Mouse (Mus musculus): ENCODE data around the gene Car2. TPM values are rescaled to one million over a fixed set of nuclear protein-coding genes. Genes with fewer than 3 reads are reported as not detected.

Gene Car2
- polyA plus RNA-seq, 1 experiment from 2014 or later, result 65.5 TPM

DNA sequence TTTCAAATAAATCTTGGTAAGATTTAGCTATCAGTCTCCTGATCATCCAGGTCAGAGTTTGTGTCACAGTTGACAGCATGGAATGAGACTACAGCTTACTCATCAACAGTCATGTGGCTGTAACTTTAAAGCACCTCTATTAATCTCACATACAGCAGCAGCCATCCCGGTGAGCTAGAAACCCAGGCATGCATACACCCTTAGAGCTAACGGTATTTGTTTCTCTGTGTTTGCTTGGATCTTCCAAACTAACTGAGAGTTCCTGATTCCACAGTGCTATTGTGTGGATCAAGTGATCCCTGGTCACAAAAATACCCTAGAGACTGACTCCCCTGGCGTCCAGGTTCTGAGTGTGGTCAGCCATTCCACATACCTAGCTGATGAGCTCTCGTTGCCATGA, 24.3 kb upstream of the Car2 start:
- H3K27me3 ChIP-seq (replicated peaks; ENCODE audit: control insufficient read depth, insufficient read depth, low read length), result no peaks in the 10 kb centered on the region
- no peak overlapping the region for H3K27ac ChIP-seq (ENCODE audit: low read depth, low read length)
- peak overlapping the region; percentile 22; the same call in 1 of the 2 replicates for H3K4me3 ChIP-seq (ENCODE audit: low read length)
- H3K36me3 ChIP-seq (ENCODE audit: control insufficient read depth, insufficient read depth, low read length), result no peaks in the 10 kb centered on the region
- H3K9me3 ChIP-seq (ENCODE audit: control insufficient read depth, low read length), result no peaks in the 10 kb centered on the region
- H3K9ac ChIP-seq (ENCODE audit: low read depth, low read length), result 0 out of 2 replicates have a peak overlapping the region, but pooled peaks have one; percentile 22
- no peak for ATAC-seq
- H3K4me1 ChIP-seq (ENCODE audit: control insufficient read depth, insufficient read depth, low read depth, low read length), result peaks cover 4% of the 10 kb centered on the region
- H3K4me2 ChIP-seq (ENCODE audit: low read length), result peak overlapping the region; percentile 94
- 21% methylated on average over 4 of the region's 4 CpGs for WGBS

DNA sequence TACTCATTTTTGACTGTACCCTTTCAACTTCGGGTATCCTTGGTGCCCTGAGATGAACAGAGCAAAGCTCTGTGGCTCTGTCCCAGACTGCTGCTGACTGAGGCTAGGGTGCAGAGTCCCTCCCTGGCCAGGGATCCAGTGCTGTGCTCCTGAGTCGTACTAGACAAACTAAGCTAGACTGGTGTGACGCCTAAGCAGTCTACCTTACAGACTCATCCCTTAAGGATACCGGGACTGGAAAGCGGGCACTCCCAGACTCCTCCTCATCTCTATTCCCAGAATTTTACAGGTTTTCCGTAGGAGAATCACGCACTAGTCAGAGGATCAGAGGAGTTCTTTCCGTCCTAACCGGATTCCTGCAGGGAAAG, 23.4 kb upstream of the Car2 start:
- WGBS, result 0% methylated on average over 9 of the region's 9 CpGs
- Histone ChIP-seq H3K27ac (ENCODE audit: low read depth, low read length) (no peak overlapping the region), H3K36me3 (ENCODE audit: control insufficient read depth, insufficient read depth, low read length) (no peaks in the 10 kb centered on the region), H3K27me3 (replicated peaks; ENCODE audit: control insufficient read depth, insufficient read depth, low read length) (no peaks in the 10 kb centered on the region), H3K9me3 (ENCODE audit: control insufficient read depth, low read length) (no peaks in the 10 kb centered on the region), H3K9ac (ENCODE audit: low read depth, low read length) (peak overlapping the region; percentile 28), H3K4me3 (ENCODE audit: low read length) (peak overlapping the region; percentile 46), H3K4me2 (ENCODE audit: low read length) (peak overlapping the region; percentile 94), H3K4me1 (ENCODE audit: control insufficient read depth, insufficient read depth, low read depth, low read length) (peaks cover 4% of the 10 kb centered on the region)
- ATAC-seq, result peak; percentile 86

GRCm38 (mm10) chr3:14863022-14863711, 22.9 kb upstream of the Car2 start, which contains the start of gene Car3:
Car3 (plus strand) TSS chr3:14863512.
- no peaks in the 10 kb centered on the region for H3K9me3 ChIP-seq (ENCODE audit: control insufficient read depth, low read length)
- peak within 1 kb of the TSS; percentile 46 for H3K4me3 ChIP-seq (ENCODE audit: low read length)
- no peaks in the 10 kb centered on the region for H3K36me3 ChIP-seq (ENCODE audit: control insufficient read depth, insufficient read depth, low read length)
- H3K27me3 ChIP-seq (replicated peaks; ENCODE audit: control insufficient read depth, insufficient read depth, low read length), result no peaks in the 10 kb centered on the region
- WGBS, result 6% methylated on average over 18 of the region's 18 CpGs
- peak within 1 kb of the TSS; percentile 28 for H3K9ac ChIP-seq (ENCODE audit: low read depth, low read length)
- peak; percentile 94 for ATAC-seq
- no peak within 1 kb of the TSS for H3K27ac ChIP-seq (ENCODE audit: low read depth, low read length)
- H3K4me1 ChIP-seq (ENCODE audit: control insufficient read depth, insufficient read depth, low read depth, low read length), result peaks cover 4% of the 10 kb centered on the region
- peak within 1 kb of the TSS; percentile 94 for H3K4me2 ChIP-seq (ENCODE audit: low read length)

DNA sequence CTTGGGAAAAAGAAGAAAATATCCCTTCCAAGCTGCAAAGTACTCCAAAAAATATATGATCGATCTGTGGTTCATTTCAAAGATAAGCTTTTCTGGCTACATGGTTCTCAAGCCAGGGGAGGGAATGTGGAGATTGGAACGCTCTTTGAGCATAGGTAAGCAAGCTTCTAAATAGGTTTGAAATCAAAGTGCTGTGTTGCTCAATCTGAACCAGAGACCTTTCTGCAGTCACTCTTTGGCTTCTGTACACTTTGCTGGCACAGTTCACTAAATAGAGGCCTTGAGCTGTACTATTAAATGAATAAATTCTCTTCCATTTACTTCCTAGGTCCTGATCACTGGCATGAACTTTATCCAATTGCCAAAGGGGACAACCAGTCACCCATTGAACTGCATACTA, 22.2 kb upstream of the Car2 start:
- peaks cover 4% of the 10 kb centered on the region for H3K4me1 ChIP-seq (ENCODE audit: control insufficient read depth, insufficient read depth, low read depth, low read length)
- H3K27ac ChIP-seq (ENCODE audit: low read depth, low read length), result no peak overlapping the region
- no peak overlapping the region for H3K4me2 ChIP-seq (ENCODE audit: low read length)
- 89% methylated on average over 2 of the region's 2 CpGs for WGBS
- no peak overlapping the region for H3K4me3 ChIP-seq (ENCODE audit: low read length)
- H3K27me3 ChIP-seq (replicated peaks; ENCODE audit: control insufficient read depth, insufficient read depth, low read length), result no peaks in the 10 kb centered on the region
- no peak overlapping the region for H3K9ac ChIP-seq (ENCODE audit: low read depth, low read length)
- no peaks in the 10 kb centered on the region for H3K9me3 ChIP-seq (ENCODE audit: control insufficient read depth, low read length)
- H3K36me3 ChIP-seq (ENCODE audit: control insufficient read depth, insufficient read depth, low read length), result no peaks in the 10 kb centered on the region
- ATAC-seq, result no peak

- Histone ChIP-seq H3K27me3 (replicated peaks; ENCODE audit: control insufficient read depth, insufficient read depth, low read length) (no peaks in the 10 kb centered on the region), H3K9ac (ENCODE audit: low read depth, low read length) (no peak overlapping the region), H3K4me2 (ENCODE audit: low read length) (no peak overlapping the region), H3K27ac (ENCODE audit: low read depth, low read length) (no peak overlapping the region), H3K4me1 (ENCODE audit: control insufficient read depth, insufficient read depth, low read depth, low read length) (peaks cover 4% of the 10 kb centered on the region), H3K4me3 (ENCODE audit: low read length) (no peak overlapping the region), H3K9me3 (ENCODE audit: control insufficient read depth, low read length) (no peaks in the 10 kb centered on the region), H3K36me3 (ENCODE audit: control insufficient read depth, insufficient read depth, low read length) (no peaks in the 10 kb centered on the region)
- ATAC-seq, result no peak
- 86% methylated on average over 2 of the region's 2 CpGs for WGBS
Observed at GRCm38 (mm10) chr3:14865941-14866340, 20.1 kb upstream of the Car2 start.

- no peaks in the 10 kb centered on the region for H3K27me3 ChIP-seq (replicated peaks; ENCODE audit: control insufficient read depth, insufficient read depth, low read length)
- no peak overlapping the region for H3K27ac ChIP-seq (ENCODE audit: low read depth, low read length)
- no peak overlapping the region for H3K4me3 ChIP-seq (ENCODE audit: low read length)
- peak; percentile 68 for ATAC-seq
- no peak overlapping the region for H3K9ac ChIP-seq (ENCODE audit: low read depth, low read length)
- no peaks in the 10 kb centered on the region for H3K4me1 ChIP-seq (ENCODE audit: control insufficient read depth, insufficient read depth, low read depth, low read length)
- no peaks in the 10 kb centered on the region for H3K9me3 ChIP-seq (ENCODE audit: control insufficient read depth, low read length)
- H3K4me2 ChIP-seq (ENCODE audit: low read length), result peak overlapping the region; percentile 28; the same call in 1 of the 2 replicates
- WGBS, result 22% methylated on average over 11 of the region's 11 CpGs
- no peaks in the 10 kb centered on the region for H3K36me3 ChIP-seq (ENCODE audit: control insufficient read depth, insufficient read depth, low read length)
Observed at GRCm38 (mm10) chr3:14869779-14870178, 16.3 kb upstream of the Car2 start.

DNA sequence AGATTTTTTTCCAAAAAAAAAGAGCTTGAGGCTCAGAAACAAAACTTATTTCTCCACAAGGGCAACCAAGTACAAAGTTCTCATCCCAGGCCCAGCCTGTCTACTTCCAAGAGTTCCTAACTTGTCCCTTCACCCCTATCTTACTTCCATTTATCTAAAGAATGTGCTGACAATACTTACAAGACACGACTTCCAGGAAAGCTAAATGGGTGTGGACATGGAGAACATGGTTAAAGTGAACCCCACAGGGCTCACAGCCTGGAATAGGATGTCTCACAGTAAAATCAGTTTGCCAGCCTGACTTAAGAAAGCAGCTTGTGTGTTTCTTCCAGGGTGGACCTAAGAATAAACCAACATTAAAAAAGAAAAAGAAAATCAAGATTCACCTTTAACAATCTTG, 15.5 kb upstream of the Car2 start:
- no peak for ATAC-seq
- no peaks in the 10 kb centered on the region for H3K36me3 ChIP-seq (ENCODE audit: control insufficient read depth, insufficient read depth, low read length)
- 85% methylated on average over 1 of the region's 1 CpGs for WGBS
- H3K27ac ChIP-seq (ENCODE audit: low read depth, low read length), result no peak overlapping the region
- no peaks in the 10 kb centered on the region for H3K4me1 ChIP-seq (ENCODE audit: control insufficient read depth, insufficient read depth, low read depth, low read length)
- H3K4me3 ChIP-seq (ENCODE audit: low read length), result no peak overlapping the region
- H3K9me3 ChIP-seq (ENCODE audit: control insufficient read depth, low read length), result no peaks in the 10 kb centered on the region
- H3K4me2 ChIP-seq (ENCODE audit: low read length), result no peak overlapping the region
- H3K27me3 ChIP-seq (replicated peaks; ENCODE audit: control insufficient read depth, insufficient read depth, low read length), result no peaks in the 10 kb centered on the region
- H3K9ac ChIP-seq (ENCODE audit: low read depth, low read length), result no peak overlapping the region

DNA sequence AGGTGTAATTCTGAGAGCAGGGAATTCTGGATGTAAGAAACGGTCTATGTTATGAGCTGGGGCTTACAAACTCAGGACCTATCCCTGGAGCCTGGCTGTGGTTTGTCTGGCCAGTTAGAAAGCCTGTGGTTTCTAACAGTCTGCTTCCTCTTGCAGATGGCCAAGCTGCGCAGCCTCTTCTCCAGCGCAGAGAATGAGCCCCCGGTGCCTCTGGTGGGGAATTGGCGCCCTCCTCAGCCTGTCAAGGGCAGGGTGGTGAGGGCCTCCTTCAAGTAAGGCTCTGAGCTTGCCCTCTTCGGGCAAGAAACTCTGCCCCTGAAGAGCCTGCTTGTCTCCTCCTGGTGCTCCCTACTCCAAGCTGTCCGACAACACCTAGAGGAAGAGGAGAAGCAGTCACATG, 14.7 kb upstream of the Car2 start:
- H3K9ac ChIP-seq (ENCODE audit: low read depth, low read length), result no peak overlapping the region
- no peak overlapping the region for H3K27ac ChIP-seq (ENCODE audit: low read depth, low read length)
- no peaks in the 10 kb centered on the region for H3K36me3 ChIP-seq (ENCODE audit: control insufficient read depth, insufficient read depth, low read length)
- ATAC-seq, result no peak
- H3K4me2 ChIP-seq (ENCODE audit: low read length), result no peak overlapping the region
- H3K9me3 ChIP-seq (ENCODE audit: control insufficient read depth, low read length), result no peaks in the 10 kb centered on the region
- H3K4me1 ChIP-seq (ENCODE audit: control insufficient read depth, insufficient read depth, low read depth, low read length), result no peaks in the 10 kb centered on the region
- H3K4me3 ChIP-seq (ENCODE audit: low read length), result no peak overlapping the region
- 56% methylated on average over 7 of the region's 7 CpGs for WGBS
- H3K27me3 ChIP-seq (replicated peaks; ENCODE audit: control insufficient read depth, insufficient read depth, low read length), result no peaks in the 10 kb centered on the region

- Histone ChIP-seq H3K4me2 (ENCODE audit: low read length) (no peak overlapping the region), H3K4me1 (ENCODE audit: control insufficient read depth, insufficient read depth, low read depth, low read length) (no peaks in the 10 kb centered on the region), H3K27me3 (replicated peaks; ENCODE audit: control insufficient read depth, insufficient read depth, low read length) (no peaks in the 10 kb centered on the region), H3K4me3 (ENCODE audit: low read length) (no peak overlapping the region), H3K36me3 (ENCODE audit: control insufficient read depth, insufficient read depth, low read length) (no peaks in the 10 kb centered on the region), H3K9ac (ENCODE audit: low read depth, low read length) (no peak overlapping the region), H3K27ac (ENCODE audit: low read depth, low read length) (no peak overlapping the region), H3K9me3 (ENCODE audit: control insufficient read depth, low read length) (no peaks in the 10 kb centered on the region)
- WGBS, result 47% methylated on average over 8 of the region's 8 CpGs
- ATAC-seq, result peak; percentile 75
Observed at GRCm38 (mm10) chr3:14874402-14875040, 11.6 kb upstream of the Car2 start.
